Comparison of ENCODE assay signal across 8 mouse cellular contexts in the genomic region with DNA sequence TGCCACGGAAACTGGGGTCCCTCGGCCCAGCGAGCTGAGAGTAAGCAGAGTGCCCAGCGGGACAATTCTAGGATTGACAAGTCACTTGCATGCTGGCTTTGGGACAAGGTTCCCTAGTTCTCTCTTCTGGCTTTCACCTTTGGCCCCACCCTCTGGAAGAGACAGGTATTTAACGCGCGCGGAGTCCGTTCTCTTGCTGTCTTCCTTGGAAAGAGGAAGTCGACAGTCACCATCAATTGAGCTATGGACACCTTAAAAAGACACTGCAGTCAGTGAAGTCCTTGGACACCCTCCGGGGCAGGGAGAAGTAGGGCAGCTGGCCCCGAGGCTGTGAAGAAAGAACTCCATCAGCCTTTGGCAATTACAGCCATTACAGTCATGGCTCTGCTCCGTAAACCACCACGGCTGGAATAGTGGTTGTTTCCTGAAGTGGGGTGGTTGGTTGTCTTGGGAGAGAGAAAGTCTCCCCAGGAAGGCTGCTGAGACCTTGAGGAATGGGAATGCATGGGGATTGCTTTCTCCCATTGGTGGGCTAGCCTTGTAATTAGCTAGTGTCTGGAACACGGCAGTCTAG. TPM values are rescaled to one million over a fixed set of nuclear protein-coding genes. Genes with fewer than 3 reads are reported as not detected.
DNase-seq lines count a peak whose midpoint lies in the region; ATAC-seq and TF ChIP-seq lines count a peak whose summit lies in the region.

No protein-coding gene starts in this region.

- H3K27me3 ChIP-seq in testis, adult 2 months (ENCODE audit: control insufficient read depth, insufficient read depth, low read length): no peaks in the 10 kb centered on the region
- H3K27me3 ChIP-seq in hindbrain, embryonic 10.5 days (ENCODE audit: insufficient read depth, poor library complexity, severe bottlenecking): peaks cover 50% of the 10 kb centered on the region
- peaks cover 23% of the 10 kb centered on the region for H3K27me3 ChIP-seq in liver, embryonic 15.5 days

- peaks cover 14% of the 10 kb centered on the region for H3K4me1 ChIP-seq in testis, adult 2 months (ENCODE audit: control insufficient read depth, insufficient read depth, low read length)
- peaks cover 56% of the 10 kb centered on the region for H3K4me1 ChIP-seq in hindbrain, embryonic 10.5 days (replicated peaks)
- H3K4me1 ChIP-seq in liver, embryonic 15.5 days (replicated peaks): peaks cover 45% of the 10 kb centered on the region
- peaks cover 18% of the 10 kb centered on the region for H3K4me1 ChIP-seq in olfactory bulb, adult 2 months (ENCODE audit: control insufficient read depth, insufficient read depth, low read length)

- H3K27ac ChIP-seq in testis, adult 2 months (ENCODE audit: control insufficient read depth, insufficient read depth, low read depth, low read length): no peak overlapping the region
- H3K27ac ChIP-seq in hindbrain, embryonic 10.5 days: peak overlapping the region; percentile 84
- no peak overlapping the region for H3K27ac ChIP-seq in liver, embryonic 15.5 days (replicated peaks)
- H3K27ac ChIP-seq in olfactory bulb, adult 2 months (ENCODE audit: insufficient read depth, low read depth, low read length): no peak overlapping the region

- no peaks in the 10 kb centered on the region for H3K9me3 ChIP-seq in hindbrain, embryonic 10.5 days
- H3K9me3 ChIP-seq in liver, embryonic 15.5 days (replicated peaks): no peaks in the 10 kb centered on the region

- no peak for DNase-seq in testis, postnatal 10 days (ENCODE audit: low spot score)
- DNase-seq in hindbrain, embryonic 10.5 days (ENCODE audit: low spot score): no peak
- no peak for DNase-seq in yolk sac, embryonic 10.5 days (ENCODE audit: low spot score)
- DNase-seq in c-Kit-positive CD71-positive TER-119-positive erythroid progenitor cells, embryonic 14.5 days (ENCODE audit: low spot score): no peak
- DNase-seq in right cerebral cortex, adult 2 months (ENCODE audit: low spot score in 2 of 2): no peak

- no peaks in the 10 kb centered on the region for H3K36me3 ChIP-seq in testis, adult 2 months (ENCODE audit: control insufficient read depth, insufficient read depth, low read length)
- H3K36me3 ChIP-seq in hindbrain, embryonic 10.5 days: no peaks in the 10 kb centered on the region
- H3K36me3 ChIP-seq in liver, embryonic 15.5 days (replicated peaks): no peaks in the 10 kb centered on the region

- peak overlapping the region; percentile 64 for H3K4me2 ChIP-seq in liver, embryonic 15.5 days

- no peak for TF ChIP-seq CTCF in testis, adult 2 months (IDR thresholded peaks at IDR 0.05; ENCODE audit: control insufficient read depth, insufficient read depth, insufficient replicate concordance, low read depth, low read length)
- TF ChIP-seq CTCF in olfactory bulb, adult 2 months (IDR thresholded peaks at IDR 0.05; ENCODE audit: insufficient read depth, low read depth, low read length): no peak

- no peak for TF ChIP-seq POLR2A in testis, adult 2 months (IDR thresholded peaks at IDR 0.05; ENCODE audit: control insufficient read depth, low read depth, low read length)
- TF ChIP-seq POLR2A in olfactory bulb, adult 2 months (IDR thresholded peaks at IDR 0.05; ENCODE audit: insufficient read depth, low read depth, low read length): no peak

- peak overlapping the region; percentile 26; the same call in 1 of the 2 replicates for H3K9ac ChIP-seq in liver, embryonic 15.5 days

- H3K4me3 ChIP-seq in testis, adult 2 months (ENCODE audit: control insufficient read depth, low read depth, low read length): peak overlapping the region; percentile 46
- peak overlapping the region; percentile 56 for H3K4me3 ChIP-seq in hindbrain, embryonic 10.5 days
- H3K4me3 ChIP-seq in liver, embryonic 15.5 days (replicated peaks): peak overlapping the region; percentile 46
- H3K4me3 ChIP-seq in olfactory bulb, adult 2 months (ENCODE audit: insufficient read depth, low read depth, low read length): peak overlapping the region; percentile 27

- ATAC-seq in liver, embryonic 15.5 days (ENCODE audit: insufficient read depth): 0 out of 2 replicates have a peak, but pooled peaks have one; percentile 4

- WGBS in hindbrain, embryonic 10.5 days: 25% methylated on average over 15 of the region's 15 CpGs
- WGBS in liver, embryonic 15.5 days (ENCODE audit: insufficient replicate concordance): 10% methylated on average over 15 of the region's 15 CpGs
- WGBS in olfactory bulb, adult 2 months: 40% methylated on average over 15 of the region's 15 CpGs

RNA-seq across cellular contexts. Expression of a gene that starts 0.5 kb away (rescaled TPM):
- polyA plus RNA-seq in testis, adult 2 months (2012; rRNA removed): 0.35 and 0.89 TPM in 2 replicates
- polyA plus RNA-seq in hindbrain, embryonic 10.5 days (2016; fragmentation: Nextera tagmentation; extraction: Ambion mirVana): 0.33 and 0.42 TPM in 2 replicates
- 0.89 and 1.0 TPM in 2 replicates for polyA plus RNA-seq in liver, embryonic 15.5 days (2015; fragmentation: Nextera tagmentation; extraction: Ambion mirVana)
- not detected in 2 replicates for polyA plus RNA-seq in olfactory bulb, adult 2 months (2012; ENCODE audit: insufficient read depth, insufficient read length, low replicate concordance, missing spikeins)
